Mouse (Mus musculus) midbrain, embryonic 12.5 days (tissue): ENCODE data around the gene Ankrd63. TPM values are rescaled to one million over a fixed set of nuclear protein-coding genes. Genes with fewer than 3 reads are reported as not detected.

ENCODE experiments used
- ATAC-seq: fragments of 200-750 bp; cut with Nextera tagmentation; 2 replicates; pipeline ENCODE4 v1.8.0; 2017; ENCODE audit warnings: low read depth, moderate TSS enrichment, moderate library complexity; ENCODE audit not compliant: low FRiP score
- H3K27ac ChIP-seq: fragments of 300-500 bp; sonication (generic); replicated peaks from 2 replicates; pipeline ENCODE4 v1.5.1; 2016; ENCODE audit warnings: mild to moderate bottlenecking
- H3K27me3 ChIP-seq: fragments of 300-500 bp; sonication (generic); 2 replicates; pipeline ENCODE4 v1.6.1; 2016; ENCODE audit warnings: mild to moderate bottlenecking
- H3K36me3 ChIP-seq: fragments of 300-500 bp; sonication (generic); 2 replicates; pipeline ENCODE4 v1.6.1; 2016
- H3K4me1 ChIP-seq: fragments of 300-500 bp; sonication (generic); 2 replicates; pipeline ENCODE4 v1.6.1; 2016
- H3K4me2 ChIP-seq: fragments of 300-500 bp; sonication (generic); replicated peaks from 2 replicates; pipeline ENCODE4 v1.6.1; 2016; ENCODE audit warnings: mild to moderate bottlenecking, moderate library complexity
- H3K4me3 ChIP-seq: fragments of 300-500 bp; sonication (generic); 2 replicates; pipeline ENCODE4 v1.5.1; 2016; ENCODE audit warnings: mild to moderate bottlenecking
- H3K9ac ChIP-seq: fragments of 300-500 bp; sonication (generic); replicated peaks from 2 replicates; pipeline ENCODE4 v1.6.1; 2016; ENCODE audit warnings: mild to moderate bottlenecking, moderate library complexity
- H3K9me3 ChIP-seq: fragments of 300-500 bp; sonication (generic); 2 replicates; pipeline ENCODE4 v1.6.1; 2016; ENCODE audit warnings: mild to moderate bottlenecking
- WGBS: fragments of 180-500 bp; shearing (Covaris S2); methylation state at CpG from one replicate; pipeline ENCODE4 v1.1.7; 2016; 5-methylcytosine and 5-hydroxymethylcytosine counted together
- polyA plus RNA-seq: library from polyadenylated mRNA; unstranded; fragments of >200 nt; fragmentation: Nextera tagmentation; extraction: Ambion mirVana; gene quantifications from 2 replicates; pipeline ENCODE4 v1.2.1, GENCODE M21; 2016

Ankrd63 gene
- polyA plus RNA-seq: not detected in 2 replicates

GRCm38 (mm10) chr2:118703913-118704730 is at the start of gene Ankrd63:
TSS of gene Ankrd63 (minus strand) at chr2:118703963.
- H3K9ac ChIP-seq: peak within 1 kb of the TSS; percentile 47; the same call in 1 of the 2 replicates
- H3K4me3 ChIP-seq: peak within 1 kb of the TSS; percentile 45
- WGBS: 1% methylated on average over 50 of the region's 50 CpGs
- no peak within 1 kb of the TSS for H3K27ac ChIP-seq
- peaks cover 100% of the 10 kb centered on the region for H3K27me3 ChIP-seq
- H3K4me2 ChIP-seq: peak within 1 kb of the TSS; percentile 73
- ATAC-seq: no peak
- no peaks in the 10 kb centered on the region for H3K9me3 ChIP-seq
- H3K36me3 ChIP-seq: no peaks in the 10 kb centered on the region
- peaks cover 45% of the 10 kb centered on the region for H3K4me1 ChIP-seq

- Histone ChIP-seq H3K36me3 (no peaks in the 10 kb centered on the region), H3K9ac (no peak overlapping the region)
These were observed 49.0 kb upstream of the Ankrd63 start for GRCm38 (mm10) chr2:118752792-118753108.

GRCm38 (mm10) chr2:118751896-118752791 is 48.4 kb upstream of the Ankrd63 start:
- WGBS: 74% methylated on average over 16 of the region's 16 CpGs
- H3K9me3 ChIP-seq: no peaks in the 10 kb centered on the region
- H3K27me3 ChIP-seq: no peaks in the 10 kb centered on the region; the same call in 1 of the 2 replicates
- 0 out of 2 replicates have a peak overlapping the region, but pooled peaks have one; percentile 3 for H3K27ac ChIP-seq
- H3K4me3 ChIP-seq: no peak overlapping the region
- peaks cover 32% of the 10 kb centered on the region for H3K4me1 ChIP-seq
- no peak overlapping the region for H3K9ac ChIP-seq
- H3K36me3 ChIP-seq: no peaks in the 10 kb centered on the region
- H3K4me2 ChIP-seq: no peak overlapping the region
- no peak for ATAC-seq

More at GRCm38 (mm10) chr2:118752792-118753108, 49.0 kb upstream of the Ankrd63 start:
- Histone ChIP-seq H3K27ac (0 out of 2 replicates have a peak overlapping the region, but pooled peaks have one; percentile 3), H3K9me3 (no peaks in the 10 kb centered on the region), H3K27me3 (peaks cover 2% of the 10 kb centered on the region; the same call in 1 of the 2 replicates), H3K4me1 (peaks cover 26% of the 10 kb centered on the region), H3K4me2 (no peak overlapping the region), H3K4me3 (no peak overlapping the region)
- ATAC-seq: no peak
- 92% methylated on average over 4 of the region's 4 CpGs for WGBS

GRCm38 (mm10) chr2:118750476-118750875 is 46.7 kb upstream of the Ankrd63 start:
- Histone ChIP-seq H3K27ac (no peak overlapping the region), H3K4me3 (no peak overlapping the region), H3K36me3 (no peaks in the 10 kb centered on the region), H3K27me3 (no peaks in the 10 kb centered on the region; the same call in 1 of the 2 replicates), H3K9me3 (no peaks in the 10 kb centered on the region), H3K4me1 (peaks cover 41% of the 10 kb centered on the region), H3K4me2 (no peak overlapping the region), H3K9ac (no peak overlapping the region)
- no peak for ATAC-seq
- 87% methylated on average over 8 of the region's 8 CpGs for WGBS

GRCm38 (mm10) chr2:118749341-118749884 is 45.6 kb upstream of the Ankrd63 start:
- peak overlapping the region; percentile 44; the same call in 1 of the 2 replicates for H3K9ac ChIP-seq
- 24% methylated on average over 10 of the region's 10 CpGs for WGBS

GRCm38 (mm10) chr2:118747301-118747960 is 43.7 kb upstream of the Ankrd63 start:
- Histone ChIP-seq H3K9me3 (no peaks in the 10 kb centered on the region), H3K4me3 (peak overlapping the region; percentile 96), H3K9ac (no peak overlapping the region)

More at GRCm38 (mm10) chr2:118749341-118749884, 45.6 kb upstream of the Ankrd63 start:
- Histone ChIP-seq H3K27ac (peak overlapping the region; percentile 63), H3K4me2 (peak overlapping the region; percentile 28), H3K9me3 (no peaks in the 10 kb centered on the region), H3K27me3 (peaks cover 8% of the 10 kb centered on the region), H3K4me1 (peaks cover 49% of the 10 kb centered on the region), H3K4me3 (no peak overlapping the region), H3K36me3 (no peaks in the 10 kb centered on the region)
- no peak for ATAC-seq

GRCm38 (mm10) chr2:118745915-118746901 is 42.4 kb upstream of the Ankrd63 start:
- H3K4me1 ChIP-seq: peaks cover 49% of the 10 kb centered on the region
- ATAC-seq: peak; percentile 60
- peak overlapping the region; percentile 96 for H3K9ac ChIP-seq
- WGBS: under 1% methylated on average over 75 of the region's 113 CpGs
- peak overlapping the region; percentile 65 for H3K27ac ChIP-seq
- no peaks in the 10 kb centered on the region for H3K36me3 ChIP-seq
- peak overlapping the region; percentile 96 for H3K4me2 ChIP-seq
- peak overlapping the region; percentile 96 for H3K4me3 ChIP-seq
- H3K27me3 ChIP-seq: peaks cover 27% of the 10 kb centered on the region
- no peaks in the 10 kb centered on the region for H3K9me3 ChIP-seq

More at GRCm38 (mm10) chr2:118747301-118747960, 43.7 kb upstream of the Ankrd63 start:
- peak overlapping the region; percentile 96 for H3K4me2 ChIP-seq
- peaks cover 49% of the 10 kb centered on the region for H3K4me1 ChIP-seq
- 0 out of 2 replicates have a peak overlapping the region, but pooled peaks have one; percentile 10 for H3K27ac ChIP-seq
- H3K36me3 ChIP-seq: no peaks in the 10 kb centered on the region
- no peak for ATAC-seq
- peaks cover 22% of the 10 kb centered on the region for H3K27me3 ChIP-seq
- WGBS: 44% methylated on average over 10 of the region's 10 CpGs

GRCm38 (mm10) chr2:118745232-118745884 is 41.6 kb upstream of the Ankrd63 start, which contains the start of gene Inafm2:
TSS of gene Inafm2 (plus strand) at chr2:118745758.
- Histone ChIP-seq H3K4me1 (peaks cover 48% of the 10 kb centered on the region), H3K27ac (peak within 1 kb of the TSS; percentile 65)

GRCm38 (mm10) chr2:118744621-118745020 is 40.9 kb upstream of the Ankrd63 start:
- H3K4me1 ChIP-seq: peaks cover 41% of the 10 kb centered on the region
- no peak overlapping the region for H3K9ac ChIP-seq
- 0 out of 2 replicates have a peak overlapping the region, but pooled peaks have one; percentile 96 for H3K4me3 ChIP-seq

More at GRCm38 (mm10) chr2:118745232-118745884, 41.6 kb upstream of the Ankrd63 start, which contains the start of gene Inafm2:
- Histone ChIP-seq H3K9ac (peak within 1 kb of the TSS; percentile 96), H3K27me3 (peaks cover 27% of the 10 kb centered on the region), H3K36me3 (no peaks in the 10 kb centered on the region), H3K9me3 (no peaks in the 10 kb centered on the region), H3K4me3 (peak within 1 kb of the TSS; percentile 96), H3K4me2 (peak within 1 kb of the TSS; percentile 96)
- ATAC-seq: peak; percentile 89
- WGBS: under 1% methylated on average over 42 of the region's 57 CpGs

More at GRCm38 (mm10) chr2:118744621-118745020, 40.9 kb upstream of the Ankrd63 start:
- Histone ChIP-seq H3K4me2 (peak overlapping the region; percentile 96), H3K9me3 (no peaks in the 10 kb centered on the region), H3K27me3 (peaks cover 27% of the 10 kb centered on the region), H3K27ac (no peak overlapping the region), H3K36me3 (no peaks in the 10 kb centered on the region)
- 9% methylated on average over 7 of the region's 7 CpGs for WGBS
- ATAC-seq: no peak
